Mouse (Mus musculus): ENCODE results near the gene Setd4.

DNA sequence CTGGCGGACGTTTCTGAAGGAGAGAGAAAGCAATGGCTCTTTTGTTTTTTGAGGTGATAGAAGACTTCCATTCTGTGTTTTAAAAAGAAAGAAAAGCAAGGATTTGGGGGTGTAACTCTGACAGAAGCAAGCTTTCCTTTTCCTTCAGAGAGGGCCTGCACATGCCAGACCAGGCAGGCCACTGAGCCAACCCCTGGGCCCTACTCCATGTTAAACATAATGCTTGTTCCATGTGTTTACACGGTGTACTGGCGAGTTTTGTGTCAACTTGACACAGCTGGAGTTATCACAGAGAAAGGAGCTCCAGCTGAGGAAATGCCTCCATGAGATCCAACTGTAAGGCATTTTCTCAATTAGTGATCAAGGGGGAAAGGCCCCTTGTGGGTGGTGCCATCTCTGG lies 15.6 kb downstream of the Setd4 start:
- TF ChIP-seq CTCF (conservative IDR thresholded peaks at IDR 0.05; ENCODE audit: low read length) (no peak), POU5F1 (IDR thresholded peaks at IDR 0.05; ENCODE audit: borderline replicate concordance, low read length) (no peak)
